Mouse (Mus musculus) cerebellum, adult 11 months (tissue): ENCODE measurements at regions not wholly inside any gene's neighbourhood (a gene's known extent, or its start where the extent isn't known, plus 50 kb on each side); places are given as distances from the start of the nearest gene placed in this dataset.
A peak's percentile ranks its signal among the peaks of the same experiment; 100 is the strongest.

Experiments used
- DNase-seq: peaks from one replicate; pipeline ENCODE4 v3.0.0; 2022

DNA sequence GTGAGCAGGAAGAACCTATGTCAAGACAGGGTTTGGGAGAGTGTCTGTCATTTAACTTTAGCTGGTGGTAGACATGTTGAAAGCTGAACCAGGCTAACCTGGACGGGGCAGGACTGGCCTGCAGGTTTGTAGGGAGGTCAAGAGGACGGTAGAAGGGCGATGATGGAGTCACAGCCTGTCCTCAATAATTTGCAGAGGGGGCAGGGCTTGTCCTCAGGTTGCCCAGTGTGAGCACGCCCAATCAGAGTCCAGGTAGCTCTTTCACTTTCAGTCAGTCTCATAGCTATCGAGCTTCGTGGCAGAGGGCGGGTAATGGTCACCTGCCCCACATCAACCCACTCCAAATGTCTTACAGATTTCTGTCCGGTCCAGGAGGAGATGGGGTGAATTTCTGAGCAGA lies 85.5 kb upstream of the 1600014C23Rik start:
- DNase-seq: no peak

DNA sequence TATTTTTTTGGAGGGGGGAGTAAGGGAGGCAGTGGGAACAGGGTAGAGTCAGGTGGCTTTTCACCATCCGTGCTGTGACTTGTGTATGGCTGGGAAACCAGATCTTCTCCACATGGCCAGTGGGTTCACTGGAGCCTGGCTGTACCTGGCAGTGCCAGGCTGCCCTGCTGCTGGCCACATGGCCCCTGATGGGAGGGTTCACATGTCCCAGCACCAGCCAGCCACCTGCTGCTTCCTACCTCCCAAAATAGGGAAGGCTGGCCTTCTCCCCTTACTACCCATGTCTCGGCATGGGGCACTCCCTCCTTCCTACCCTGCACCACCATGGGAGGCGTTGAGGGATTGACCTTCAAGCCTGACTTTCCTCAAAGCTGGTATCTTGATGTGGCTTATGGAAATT lies 82.9 kb upstream of the 1600014C23Rik start:
- DNase-seq: no peak

DNA sequence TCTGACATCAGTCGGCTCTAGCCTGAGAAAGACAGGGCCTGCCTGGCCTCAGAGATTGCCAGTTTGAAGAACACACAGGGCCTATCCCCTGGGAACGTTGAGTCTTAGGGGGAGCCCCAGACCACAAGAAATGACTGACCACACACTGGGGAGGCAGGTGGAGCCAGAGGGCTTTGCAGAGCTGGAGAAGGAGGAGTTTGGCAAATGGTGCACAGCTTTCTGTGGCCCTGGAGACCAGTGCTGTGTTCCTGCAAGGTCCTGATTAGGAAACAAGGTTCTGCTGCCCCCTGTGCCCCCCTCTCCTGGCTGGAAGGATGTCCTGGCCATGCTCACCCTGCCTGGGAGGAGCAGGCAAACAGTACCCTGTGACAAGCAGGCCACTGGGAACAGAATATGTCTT lies 82.2 kb upstream of the 1600014C23Rik start:
- no peak for DNase-seq

DNA sequence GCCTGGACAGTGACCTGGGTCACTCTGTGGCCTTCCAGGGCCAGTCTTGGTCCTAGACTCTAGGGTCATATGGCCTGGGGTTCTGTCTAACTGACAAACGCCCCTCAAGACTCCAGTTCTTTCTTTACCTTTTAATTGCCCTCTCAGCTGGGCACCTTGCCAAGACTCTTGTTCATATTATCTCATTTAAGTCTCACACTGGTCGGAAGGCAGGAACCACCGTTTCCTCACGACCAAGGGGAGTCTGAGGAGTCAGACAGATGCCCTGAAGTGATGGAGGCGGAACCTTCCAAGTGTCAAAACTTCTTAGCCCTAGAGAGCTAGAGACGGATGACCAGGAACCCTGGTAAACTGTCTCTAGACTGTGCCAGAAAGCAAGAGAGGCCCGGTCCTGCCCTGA lies 81.7 kb upstream of the 1600014C23Rik start:
- no peak for DNase-seq

DNA sequence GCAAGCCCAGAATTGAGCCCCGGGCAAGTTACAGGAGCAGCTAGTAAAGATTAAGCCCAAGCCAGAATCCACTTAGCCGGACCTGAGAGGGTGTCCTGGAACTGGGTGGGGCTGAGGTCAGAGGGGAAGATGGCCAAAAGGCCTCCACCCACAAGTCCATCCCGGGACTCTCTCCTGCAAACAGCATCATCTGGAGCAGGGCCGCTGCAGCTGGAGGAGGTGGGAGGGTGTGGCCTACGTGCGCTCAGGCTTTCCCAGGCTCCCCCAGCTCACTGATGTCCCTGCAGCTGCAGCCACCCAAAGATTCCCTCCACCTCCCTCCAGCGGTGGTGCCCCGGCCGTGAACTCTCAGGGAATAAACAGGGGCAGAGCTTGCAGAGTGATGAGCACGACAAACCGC lies 80.9 kb upstream of the 1600014C23Rik start:
- no peak for DNase-seq

DNA sequence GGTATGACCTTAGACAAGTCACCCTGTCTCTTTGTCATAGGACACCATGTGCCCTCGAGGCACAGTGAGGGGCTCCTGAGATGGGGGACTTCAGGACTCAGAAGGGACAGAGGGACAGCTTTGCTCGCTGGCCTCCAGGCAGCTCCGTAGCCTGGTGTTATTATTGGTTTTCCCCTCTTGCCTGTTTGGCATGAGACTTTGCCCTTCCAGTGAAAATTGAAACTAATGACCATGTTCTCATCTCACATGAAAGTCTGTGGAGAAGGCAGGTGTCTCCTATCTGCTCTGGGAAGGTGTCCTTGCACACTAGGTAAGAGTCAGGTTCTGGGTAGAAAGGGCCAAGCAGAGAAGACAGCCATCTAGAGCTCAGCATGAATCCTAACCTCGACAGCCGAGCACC lies 80.3 kb upstream of the 1600014C23Rik start:
- DNase-seq: no peak

DNA sequence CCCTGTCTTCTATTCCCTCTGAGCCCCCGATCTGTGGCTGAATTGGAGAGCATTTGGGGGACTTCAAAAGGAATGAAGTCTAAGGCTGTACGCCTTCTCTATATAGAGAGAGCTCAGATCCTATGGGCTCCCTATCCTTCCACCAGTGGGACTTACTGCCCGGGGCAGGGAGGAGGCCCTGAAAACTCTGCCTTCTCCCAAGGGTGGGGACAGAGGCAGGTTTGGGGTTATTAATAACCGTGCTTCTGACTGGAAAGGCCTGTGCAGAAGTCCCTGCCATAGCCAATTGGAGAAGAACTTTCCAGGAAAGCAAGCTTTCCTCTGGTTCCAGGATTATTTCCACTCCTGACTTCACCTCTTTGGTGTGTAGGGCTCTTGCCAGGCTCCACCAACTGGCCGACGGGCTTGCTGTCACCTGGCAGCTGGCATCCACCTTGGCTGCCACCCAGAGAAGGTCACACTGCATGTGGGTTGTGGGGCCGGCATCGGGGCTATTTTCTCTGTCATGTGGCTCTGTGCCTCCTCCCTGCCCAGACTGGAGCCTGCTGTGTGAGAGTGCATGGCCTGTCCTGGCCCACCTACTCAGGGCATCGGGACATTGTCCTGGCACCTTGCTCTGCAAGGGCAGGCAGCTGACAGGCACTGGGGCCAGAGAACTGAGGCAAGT lies 78.8 kb upstream of the 1600014C23Rik start:
- DNase-seq: peak; percentile 61

DNA sequence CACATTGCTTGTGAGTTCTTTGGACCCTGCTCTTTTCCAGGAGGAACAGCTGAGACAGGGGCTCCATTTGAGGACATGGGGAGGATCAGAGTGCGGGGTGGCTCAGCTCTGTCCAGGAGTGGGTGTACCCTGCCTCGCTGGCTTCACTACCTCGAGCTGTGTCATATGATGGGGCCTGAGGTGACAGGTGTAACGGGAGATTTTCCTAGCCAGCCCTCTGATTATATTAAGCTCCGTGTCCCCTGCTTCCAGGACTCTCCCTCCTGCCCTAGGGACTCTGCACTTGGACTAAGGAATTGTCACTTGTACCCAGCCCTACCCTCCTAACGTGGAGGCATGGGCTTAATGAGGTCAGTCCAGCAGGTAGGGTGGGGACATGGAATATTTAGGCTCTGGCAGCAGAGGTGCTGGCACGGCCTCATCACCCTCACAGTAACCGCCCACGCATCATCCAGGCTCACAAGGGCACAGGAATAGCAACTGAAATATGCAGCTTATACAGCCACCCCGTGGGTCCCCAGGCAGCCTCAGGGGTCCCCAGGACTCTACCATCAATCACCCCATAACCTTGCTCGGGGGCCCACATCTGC lies 78.1 kb upstream of the 1600014C23Rik start:
- DNase-seq: no peak

DNA sequence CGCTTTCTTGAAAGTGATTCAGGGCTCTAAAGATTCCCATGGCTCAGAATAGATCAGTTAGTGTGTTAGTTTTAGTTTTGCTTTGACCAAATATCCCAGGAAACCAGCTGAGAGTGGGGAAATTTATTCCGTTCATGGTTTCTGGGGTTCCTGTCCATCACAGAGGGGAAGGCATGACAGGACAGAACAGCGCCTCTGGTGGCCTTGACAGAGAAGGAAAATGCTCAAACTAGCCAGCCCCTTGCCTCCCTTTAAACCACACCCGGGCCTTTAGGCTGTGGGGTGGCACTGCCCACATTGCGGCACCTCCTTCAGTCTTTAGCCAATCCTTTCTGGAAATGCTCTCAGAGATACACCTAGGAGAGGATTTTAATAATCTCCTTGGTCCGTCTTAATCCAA lies 76.1 kb upstream of the 1600014C23Rik start:
- DNase-seq: no peak

DNA sequence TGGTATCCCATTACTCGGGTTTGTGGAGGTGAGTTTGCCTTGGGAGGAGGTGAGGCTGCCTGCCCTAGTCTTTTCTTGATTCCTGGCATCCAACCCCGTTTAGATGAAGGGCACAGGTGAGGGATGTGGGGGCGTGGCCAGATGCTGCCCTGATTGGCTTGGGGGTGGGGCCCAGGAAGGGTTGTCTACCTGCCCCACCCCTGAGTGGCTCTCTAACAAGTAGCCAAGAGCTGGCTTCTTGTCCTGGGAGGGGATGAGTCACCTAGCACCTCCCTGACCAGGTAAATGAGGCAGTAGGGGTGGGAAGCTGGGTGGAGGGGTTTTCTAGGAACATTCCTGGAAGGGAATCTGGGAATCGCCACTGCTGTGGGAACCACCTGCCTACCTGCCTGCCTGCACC lies 74.7 kb upstream of the 1600014C23Rik start:
- no peak for DNase-seq

DNA sequence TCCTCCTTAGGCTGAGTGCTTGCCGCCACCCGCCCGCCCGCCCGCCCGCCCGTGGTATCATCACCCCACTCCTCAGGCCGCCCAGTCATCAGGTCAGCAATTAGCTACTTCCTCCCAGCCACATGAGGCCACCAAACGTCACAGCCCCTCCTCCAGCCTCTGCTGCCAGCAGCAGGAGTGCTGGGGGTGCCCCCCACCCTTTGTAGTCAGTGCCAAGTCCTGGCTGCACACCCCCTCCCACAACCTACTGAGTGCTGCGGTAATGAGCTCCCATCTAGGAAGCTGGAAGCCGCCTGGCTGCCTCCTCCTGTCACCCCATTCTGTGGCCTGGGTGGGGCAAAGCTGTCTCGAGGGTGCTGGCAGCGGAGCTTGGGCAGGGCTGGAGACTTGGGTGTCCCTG lies 73.8 kb upstream of the 1600014C23Rik start:
- no peak for DNase-seq

DNA sequence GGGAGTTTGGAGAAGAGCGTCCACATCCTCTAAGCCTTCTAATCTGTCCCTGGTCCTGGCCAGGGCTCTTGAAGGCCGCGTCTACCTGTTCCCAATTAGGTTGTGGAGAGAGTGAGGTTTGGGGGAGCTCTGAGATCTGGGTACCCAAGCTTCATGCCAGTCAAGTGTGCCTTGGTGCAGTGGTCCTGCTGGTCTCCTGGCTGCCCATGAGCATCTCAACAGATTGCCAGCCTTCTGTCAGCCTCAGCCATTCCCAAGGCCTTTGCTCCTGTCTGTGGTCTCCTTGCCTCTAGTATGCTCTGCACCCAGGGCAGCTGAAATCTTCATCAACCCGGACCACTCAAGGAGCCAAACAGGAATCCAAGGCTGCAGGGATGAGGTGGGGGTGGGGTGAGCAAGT lies 73.2 kb upstream of the 1600014C23Rik start:
- DNase-seq: no peak

DNA sequence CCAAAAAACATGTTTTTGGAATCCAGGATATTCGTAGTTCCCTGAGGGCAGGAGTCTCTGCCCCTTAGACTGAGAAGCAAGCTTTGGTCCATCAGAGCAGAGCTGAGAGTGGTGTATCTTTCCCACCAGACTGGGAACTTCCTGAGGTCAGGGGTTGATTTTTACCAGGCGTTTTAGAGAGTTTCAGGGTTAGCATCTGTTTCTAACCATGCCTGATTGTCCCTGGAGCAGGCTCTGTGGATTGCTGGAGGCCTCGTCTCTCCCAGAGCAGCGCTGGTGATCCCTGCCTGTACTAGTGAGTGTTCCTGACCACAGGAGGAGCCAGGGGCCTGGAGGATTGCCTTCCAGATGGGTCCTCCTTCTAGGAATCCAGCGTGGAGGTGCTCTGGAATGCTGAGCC lies 72.8 kb upstream of the 1600014C23Rik start:
- DNase-seq: no peak

DNA sequence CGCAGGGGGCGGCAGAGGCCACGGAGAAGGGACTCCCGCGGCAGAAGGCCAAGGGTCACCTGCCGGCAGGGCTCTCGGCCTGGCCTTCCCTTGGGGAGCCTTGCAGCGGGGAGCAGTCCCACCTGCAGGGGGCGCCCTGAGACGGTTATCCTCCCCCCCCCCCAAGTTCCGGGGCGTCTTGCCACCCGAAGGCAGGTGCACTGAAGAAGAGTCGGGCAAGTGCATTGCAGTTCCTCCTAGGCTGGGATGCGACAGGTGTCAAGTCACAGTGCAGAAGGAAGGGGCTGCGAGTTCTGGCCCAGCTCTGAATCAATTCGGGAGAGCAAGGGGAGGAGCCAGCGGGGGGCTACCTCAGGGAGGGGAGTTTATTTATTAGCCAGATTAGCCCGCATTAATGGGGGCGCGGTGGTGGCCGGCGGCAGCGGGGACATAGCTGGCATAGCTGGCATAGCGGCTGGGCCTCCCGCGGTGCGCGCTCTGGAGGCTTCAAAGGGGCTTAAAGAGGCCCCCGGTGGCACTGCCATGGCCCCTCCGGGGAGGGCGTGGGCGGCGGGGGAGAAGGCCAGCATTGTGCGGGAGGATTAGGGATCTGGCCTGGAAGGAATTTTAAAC lies 71.9 kb upstream of the 1600014C23Rik start:
- no peak for DNase-seq

DNA sequence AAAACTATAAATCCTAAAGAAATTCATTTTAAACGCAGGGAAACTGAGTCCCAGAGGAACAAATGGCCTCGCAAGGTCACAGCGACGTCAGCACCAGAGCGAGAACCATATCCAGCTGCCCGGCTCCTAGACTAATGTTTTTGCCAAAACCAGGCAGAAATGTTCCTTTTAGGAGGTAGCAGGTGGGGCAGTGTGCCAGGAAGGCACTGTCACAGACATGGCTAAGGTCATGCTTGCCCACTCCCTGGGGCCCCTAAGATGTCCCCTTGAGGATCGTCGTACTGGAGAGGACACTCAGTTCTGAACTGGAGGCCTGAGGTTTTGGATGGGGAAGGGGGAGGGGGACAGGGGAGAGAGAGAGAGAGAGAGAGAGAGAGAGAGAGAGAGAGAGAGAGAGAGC lies 69.7 kb upstream of the 1600014C23Rik start:
- no peak for DNase-seq

DNA sequence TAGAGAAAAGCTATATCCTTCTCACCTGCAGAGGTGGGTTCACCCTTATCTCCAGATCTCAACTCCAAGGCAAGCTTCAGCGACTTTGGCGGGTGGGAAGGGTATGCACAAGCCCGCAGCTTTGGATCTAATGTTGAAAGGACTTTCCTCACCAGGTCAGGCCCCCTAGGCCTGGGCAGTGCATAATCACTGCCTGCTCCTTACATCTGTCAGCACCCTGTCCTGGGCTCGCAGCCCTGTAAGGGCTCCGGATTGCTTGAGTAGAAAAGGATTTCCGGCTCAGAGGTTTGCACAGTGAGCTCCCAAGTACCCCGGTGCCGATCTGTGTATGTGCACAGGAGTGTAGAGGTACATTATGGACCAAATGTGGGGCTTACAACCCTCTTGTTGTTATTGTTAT lies 68.8 kb upstream of the 1600014C23Rik start:
- no peak for DNase-seq

DNA sequence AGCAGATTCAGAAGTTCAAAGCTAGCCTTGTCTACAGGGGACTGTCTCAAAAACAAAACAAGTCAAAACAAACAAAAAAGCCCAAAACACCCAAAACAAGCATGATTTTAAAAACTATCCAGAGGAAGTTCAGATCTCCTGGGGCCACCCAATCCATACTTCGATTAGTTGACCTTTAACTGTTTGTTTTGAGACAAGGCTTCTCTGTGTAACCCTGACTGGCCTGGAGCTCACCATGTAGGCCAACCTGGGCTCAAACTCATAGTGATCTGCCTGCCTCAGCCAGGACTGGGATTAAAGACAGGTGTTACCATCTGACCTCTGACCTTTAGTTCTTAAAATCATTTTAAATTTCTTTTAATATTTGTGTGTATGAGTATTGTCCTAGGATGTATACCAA lies 66.1 kb upstream of the 1600014C23Rik start:
- DNase-seq: no peak

DNA sequence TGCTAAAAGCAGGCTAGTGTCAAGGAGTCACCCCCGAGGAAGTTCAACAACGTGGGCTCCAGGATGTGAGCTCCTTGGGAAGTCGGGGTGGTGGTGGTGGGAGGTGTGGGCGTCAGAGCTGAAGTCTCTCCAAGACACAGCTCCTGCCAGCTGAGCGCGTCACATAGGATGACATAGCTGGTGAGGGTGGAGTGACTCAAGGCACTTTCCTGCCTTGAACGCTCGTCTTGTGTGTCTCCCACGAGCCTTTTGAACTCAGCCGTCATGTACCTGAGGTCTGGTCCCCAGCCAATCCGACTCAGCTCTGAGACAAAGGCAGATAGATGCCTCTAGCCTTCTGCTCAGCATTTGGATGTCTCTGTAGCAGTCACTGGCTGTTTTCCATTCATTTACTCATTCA lies 65.4 kb upstream of the 1600014C23Rik start:
- DNase-seq: no peak

DNA sequence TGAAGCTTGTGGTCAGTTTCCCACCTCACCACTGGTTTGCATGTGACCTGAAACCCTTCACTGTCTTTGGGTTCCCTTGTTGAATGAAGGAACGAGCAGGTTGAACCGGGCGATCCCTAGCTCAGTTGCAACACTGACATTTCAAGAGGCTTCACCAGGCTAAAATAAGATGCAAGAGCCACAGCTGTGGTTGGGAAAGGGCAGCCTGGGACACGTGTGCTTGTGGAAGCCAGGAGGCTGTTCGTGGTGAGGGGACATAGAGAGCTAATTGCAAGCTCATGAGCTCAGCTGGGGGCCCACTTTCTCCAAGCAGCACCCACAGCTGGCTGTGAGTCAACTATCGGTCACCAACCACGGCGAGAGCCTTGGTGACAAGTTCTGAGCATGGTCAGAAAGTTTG lies 64.8 kb upstream of the 1600014C23Rik start:
- DNase-seq: no peak

DNA sequence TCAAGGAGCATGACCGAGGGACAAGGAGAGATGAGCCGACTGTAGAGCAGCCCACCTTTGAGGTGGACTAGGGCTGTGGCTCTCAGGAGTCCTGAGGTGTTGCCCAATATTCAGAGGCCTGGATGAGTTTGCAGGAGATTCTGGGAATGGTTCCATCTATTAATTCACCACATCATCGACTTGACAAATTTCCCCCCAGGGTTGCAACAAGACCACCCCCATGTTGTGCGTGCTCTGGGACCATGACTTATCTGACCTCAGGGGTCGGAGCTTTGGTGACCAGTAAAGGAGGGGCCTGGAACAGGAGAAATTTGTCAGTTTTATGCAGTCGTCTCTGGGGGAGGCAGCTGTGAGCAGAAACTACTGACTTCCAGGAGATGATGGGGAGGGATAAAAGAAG lies 63.5 kb upstream of the 1600014C23Rik start:
- no peak for DNase-seq

DNA sequence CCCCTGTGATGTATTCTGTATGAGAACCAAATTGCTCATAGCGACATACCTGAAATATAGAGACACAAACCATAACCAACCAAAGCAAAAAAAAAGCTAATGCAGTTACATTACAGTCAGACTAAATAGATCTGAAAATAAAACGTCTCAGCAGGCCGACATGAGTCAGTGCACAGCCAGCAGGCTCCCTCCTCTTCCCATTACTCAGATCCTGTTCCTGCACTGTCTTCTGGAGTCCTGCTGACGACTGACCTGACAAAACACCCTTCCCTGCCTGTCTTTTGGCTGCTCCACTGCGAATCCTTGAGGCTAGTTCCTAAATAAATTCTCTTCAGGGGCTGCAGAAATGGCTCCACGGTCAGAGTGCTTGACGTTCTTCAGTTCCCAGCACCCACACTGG lies 61.3 kb upstream of the 1600014C23Rik start:
- DNase-seq: no peak

DNA sequence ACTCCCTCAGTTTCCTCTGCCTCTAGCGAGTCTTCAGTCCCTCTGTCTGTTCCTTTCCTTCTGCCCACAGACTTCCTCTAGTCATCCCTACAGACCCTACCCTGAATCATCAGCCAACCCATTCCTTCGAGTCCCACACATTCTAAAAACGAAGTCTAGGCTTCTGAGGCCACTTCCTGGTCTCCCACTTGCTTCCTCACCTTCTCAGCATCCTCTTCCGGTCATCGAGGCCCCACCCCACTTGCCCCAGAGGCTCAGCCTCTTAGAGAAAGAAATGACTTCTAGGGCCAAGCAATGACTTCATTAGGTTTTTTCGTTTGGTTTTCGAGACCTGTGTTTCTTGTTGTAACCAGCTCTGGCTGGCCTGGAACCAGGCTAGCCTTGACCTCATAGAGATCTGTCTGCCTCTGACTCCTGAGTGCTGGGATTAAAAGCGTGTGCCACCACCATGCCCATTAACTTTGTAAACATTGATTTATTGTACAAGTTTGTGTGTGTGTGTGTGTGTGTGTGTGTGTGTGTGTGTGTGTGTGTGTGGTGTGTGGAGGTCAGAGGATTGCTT lies 57.4 kb upstream of the 1600014C23Rik start:
- no peak for DNase-seq

DNA sequence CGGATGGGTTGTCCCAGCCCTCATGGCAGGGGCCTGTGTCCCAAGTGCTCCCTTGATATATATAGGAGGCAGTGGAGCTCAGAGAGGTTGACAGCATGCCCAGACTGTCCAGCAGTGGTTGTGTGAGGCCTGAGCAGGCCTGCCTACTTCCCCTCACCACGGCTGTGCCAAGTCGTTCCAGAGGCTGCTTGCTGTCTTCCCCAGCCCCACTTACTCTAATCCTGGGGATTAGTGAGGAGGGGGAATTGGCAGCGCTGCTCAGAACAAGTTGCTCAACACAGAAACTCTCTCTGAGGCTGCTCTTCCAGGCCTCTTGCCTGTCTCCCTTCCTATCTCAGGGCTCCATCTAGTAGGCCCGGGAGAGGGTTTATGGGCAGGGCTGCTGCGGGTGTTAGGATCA lies 56.1 kb upstream of the 1600014C23Rik start:
- no peak for DNase-seq

DNA sequence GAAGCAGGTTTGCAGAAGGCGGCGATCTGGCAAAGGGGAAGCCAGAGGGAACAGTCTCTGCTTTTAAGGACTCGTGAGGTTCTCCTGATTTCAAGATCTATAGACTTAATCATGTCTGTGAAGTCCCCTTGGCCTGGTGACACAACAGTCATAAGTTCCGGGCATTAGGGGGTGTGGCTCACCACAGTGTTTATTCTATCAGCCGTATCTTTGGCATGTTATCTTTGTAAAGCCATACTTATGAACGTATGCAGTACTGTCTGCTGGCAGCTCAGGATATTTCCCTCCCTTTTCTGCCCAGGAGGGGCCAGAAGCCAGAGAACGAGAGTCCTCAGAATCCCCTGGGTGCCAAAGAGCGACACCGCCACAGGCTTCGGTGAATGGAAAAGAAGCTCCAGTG lies 51.3 kb upstream of the 1600014C23Rik start:
- no peak for DNase-seq

DNA sequence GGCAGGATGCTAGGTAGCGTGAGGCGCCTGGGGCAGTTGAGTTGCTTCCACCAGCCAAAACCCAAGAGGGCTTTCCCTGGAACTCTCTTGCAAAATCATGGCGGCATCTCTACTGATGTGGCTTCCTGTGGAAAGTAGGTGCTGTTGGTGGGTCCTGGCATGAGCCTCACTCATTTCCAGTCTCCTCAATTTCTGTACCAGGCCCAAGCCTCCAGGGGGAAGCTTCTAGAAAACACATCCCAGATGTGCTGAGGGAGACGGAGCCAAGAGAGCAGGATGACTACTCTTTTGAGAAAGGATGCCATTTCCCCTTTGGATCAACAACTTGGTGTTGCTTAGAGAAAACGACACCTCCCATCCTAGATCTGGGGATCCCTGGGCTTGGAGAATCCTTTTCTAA lies 50.9 kb upstream of the 1600014C23Rik start:
- no peak for DNase-seq
